Mouse (Mus musculus) NIH3T3 (cell line): ENCODE data around the gene Socs4.

Experiments used
- DNase-seq: peaks from one replicate; pipeline ENCODE4 v3.0.0-alpha.2; 2012; ENCODE audit warnings: low read depth

Socs4 gene

DNA sequence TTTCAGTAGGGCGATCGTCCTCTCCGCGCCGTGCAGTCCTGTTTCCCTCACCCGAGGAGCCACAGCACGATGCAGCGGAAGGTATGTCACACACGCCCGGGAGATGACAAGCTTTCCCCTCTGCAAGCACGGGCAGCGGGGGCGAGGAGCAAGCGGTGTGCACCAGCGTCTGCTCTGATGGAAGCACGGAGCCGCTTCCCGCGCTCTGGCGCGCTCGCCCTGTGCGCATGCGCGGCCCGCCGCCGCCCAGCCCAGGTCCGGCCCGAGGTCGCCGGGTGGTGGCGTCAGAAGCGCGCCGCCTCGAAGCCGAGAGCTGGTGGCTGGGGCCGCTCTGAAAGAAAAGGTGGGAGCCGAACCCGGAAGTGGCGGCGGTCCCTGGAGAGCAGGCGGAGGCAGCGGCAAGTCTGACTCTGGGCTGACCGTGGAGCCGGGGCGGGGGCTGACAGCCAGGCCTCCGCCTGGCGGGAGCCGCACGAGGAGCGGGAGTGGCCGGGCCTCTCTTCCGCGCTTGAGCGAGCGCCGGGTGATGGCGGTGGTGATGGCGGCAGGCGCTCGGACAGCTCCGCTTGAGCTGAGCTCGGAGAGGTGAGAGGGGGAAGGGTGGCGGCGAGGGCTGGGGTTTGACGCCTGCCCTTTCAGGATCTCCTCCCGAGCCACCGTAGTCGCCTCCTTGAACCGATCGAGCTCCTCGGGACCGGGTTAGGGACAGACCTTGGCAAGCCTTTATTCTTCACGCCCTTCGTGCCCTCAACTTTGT is at the start of gene Socs4, which contains the start of gene Wdhd1:
Socs4 (plus strand) TSS at position 295 of the 757 bp plus-strand sequence.
Wdhd1 (minus strand) TSS at position 221 of the 757 bp plus-strand sequence.
- peak; percentile 96 for DNase-seq

DNA sequence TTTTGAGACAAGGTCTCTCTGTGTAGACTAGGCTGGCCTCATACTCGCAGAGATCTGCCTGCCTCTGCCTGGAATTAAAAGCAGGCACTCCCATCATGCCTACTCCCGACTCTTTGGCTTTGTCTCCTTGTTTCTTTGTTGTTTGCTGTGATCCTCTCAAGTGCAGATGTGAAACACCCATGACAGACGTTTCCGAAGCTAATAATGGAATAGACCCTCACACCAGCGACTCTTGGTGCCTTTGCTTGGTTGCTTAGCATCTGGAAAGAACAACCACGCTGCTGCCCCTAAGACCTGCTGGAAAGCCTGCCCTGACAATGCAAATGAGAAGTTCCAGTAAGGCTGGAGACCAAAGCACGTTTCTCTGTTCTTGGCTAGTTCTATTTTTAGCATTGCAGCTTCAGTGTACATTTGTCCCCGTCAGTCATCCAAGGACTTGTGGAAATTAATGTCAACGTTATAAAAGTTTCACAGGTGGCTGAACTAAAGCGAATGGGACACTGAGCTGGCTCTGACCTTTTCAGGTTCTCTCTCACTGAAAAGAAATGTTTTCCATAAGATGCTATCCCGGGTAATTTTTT is 46.8 kb upstream of the Socs4 start:
- DNase-seq = no peak

DNA sequence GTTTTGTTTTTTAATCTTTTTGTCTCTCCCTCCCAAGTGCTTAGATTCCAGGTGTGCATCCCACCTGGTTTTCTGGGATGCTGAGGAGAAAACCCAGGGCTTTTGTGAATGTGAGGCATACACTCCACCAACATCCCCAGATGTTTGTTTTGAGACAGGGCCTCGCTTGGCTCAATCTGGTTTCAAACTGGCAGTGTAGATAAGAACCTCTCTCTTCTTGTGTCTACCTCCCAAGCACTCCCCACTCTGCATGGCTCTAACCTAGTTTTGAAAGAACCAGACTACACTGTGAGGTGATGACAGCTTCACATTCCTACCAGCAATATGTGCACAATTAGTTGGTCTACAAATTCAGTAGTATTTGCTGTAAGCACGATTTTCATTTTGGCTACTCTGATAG is 43.1 kb upstream of the Socs4 start:
- DNase-seq = no peak

DNA sequence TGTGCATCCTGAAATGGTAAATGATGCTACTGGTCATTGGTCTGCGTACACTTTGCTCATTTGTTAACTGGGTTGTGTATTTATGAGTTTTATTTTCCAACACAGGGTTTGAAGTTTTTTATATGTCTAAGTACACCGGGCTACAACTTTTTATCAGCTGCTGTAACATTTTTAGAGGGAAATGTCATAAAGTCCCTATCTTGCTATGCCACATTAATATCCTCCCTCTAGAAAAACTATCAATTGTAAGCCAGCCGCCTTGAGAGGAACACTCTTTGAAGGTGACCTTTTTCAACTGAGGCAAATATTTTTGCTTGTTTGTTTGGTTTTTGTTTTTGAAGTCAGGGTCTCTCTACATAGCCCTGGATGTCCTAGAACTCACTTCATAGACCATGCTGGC is 42.7 kb upstream of the Socs4 start:
- DNase-seq = no peak

DNA sequence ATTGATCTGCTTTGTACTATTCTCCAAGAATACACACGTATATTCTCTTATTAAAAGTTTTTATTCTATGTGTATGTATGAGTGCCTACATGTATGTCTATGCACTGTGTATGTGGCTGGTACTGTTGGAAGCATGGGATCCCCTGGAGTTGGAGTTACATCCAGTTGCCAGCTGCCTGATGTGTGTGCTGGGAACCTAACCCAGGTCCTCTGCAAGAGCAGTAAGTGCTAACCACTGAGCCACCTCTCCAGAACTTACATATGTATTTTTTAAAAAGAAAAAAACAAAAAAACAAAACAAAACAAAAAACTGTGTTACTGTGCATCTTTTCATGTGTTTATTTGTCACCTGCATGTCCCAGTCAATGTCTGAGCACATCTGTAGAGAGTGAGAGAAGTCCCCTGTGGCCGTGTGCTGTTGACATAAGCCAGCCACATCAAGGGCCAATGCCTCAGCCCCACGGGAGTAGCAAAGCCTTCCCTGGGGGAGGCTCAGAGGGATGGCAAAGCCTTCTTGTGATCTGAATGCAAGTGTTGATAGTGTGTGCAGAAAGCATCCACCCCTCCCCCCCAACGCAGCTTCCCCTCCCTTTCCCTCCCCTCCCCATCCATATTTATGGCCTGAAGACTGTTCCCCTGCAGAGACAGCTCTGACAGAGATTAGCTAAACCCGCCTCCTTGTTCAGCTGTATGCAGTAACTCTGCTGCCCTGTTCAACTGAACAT is 42.0 kb upstream of the Socs4 start:
- no peak for DNase-seq

DNA sequence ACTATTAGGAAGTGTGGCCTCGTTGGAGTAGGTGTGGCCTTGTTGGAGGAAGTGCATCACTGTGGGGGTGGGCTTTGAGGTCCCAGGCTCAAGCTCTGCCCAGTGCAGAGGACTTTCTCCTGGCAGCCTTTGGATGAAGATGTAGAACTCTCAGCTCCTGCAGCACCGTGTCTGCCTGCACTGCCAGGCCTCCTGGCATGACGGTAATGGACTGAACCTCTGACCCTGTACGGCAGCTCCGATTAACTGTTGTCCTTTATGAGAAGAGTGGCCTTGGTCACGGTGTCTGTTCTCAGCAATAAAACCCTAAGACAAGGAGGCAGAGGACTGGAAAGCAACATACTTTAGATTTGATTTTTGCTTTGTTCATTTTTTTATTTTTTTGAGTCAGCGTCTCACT is 40.2 kb upstream of the Socs4 start:
- no peak for DNase-seq

DNA sequence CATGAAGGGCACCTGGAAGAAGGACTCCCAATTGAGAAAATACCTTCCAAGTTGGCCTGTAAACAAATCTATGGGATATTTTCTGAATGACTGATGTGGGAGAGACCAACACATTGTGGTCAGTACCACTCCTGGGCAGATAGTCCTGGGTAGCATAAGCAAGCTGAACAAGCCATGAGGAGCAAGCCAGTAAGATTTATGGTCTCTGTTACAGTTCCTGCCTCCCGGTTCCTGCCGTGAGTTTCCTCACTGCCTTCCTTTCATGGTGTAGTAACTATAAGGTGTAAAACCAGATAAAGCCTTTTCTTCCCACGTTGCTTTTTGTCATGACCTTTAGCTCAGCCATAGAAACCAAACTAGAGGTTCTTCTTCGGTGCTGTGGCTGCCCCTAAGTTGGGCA is 39.4 kb upstream of the Socs4 start:
- no peak for DNase-seq

DNA sequence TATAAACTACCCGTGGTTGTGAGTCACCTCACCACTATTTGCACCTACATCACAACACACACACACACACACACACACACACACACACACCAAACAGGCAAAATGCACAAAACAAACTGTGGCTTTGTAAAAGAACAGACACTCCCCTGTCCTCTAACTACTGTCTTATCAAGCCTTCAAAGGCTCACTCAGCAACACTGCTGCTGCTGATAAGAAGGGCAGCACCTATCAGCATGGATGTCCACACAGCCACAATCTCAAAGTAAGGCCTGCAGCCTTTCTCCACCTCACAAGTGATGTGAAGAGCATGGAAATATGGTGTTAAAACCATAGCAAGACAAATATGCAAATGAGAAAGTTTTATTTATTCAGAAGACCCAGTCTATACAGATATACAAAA is 36.1 kb upstream of the Socs4 start:
- DNase-seq = no peak

DNA sequence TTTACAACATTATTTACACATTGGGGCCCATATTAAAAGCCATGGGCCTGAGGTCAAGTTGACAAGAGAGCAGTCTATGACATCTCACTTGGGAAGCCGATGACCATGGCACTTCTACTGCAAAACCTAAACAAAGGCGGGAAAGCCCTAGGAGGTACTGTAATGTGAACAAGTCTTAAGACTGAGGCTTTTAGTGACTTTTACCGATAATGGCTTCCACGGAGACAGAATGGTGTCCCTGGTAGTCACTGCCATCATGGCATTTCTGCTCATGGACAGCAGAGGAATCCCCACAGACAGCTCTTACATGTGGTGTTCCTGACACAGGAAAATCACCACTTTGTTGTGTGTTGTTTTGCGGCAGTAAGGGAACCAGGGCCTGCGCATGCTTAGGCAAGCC is 35.7 kb upstream of the Socs4 start:
- no peak for DNase-seq

DNA sequence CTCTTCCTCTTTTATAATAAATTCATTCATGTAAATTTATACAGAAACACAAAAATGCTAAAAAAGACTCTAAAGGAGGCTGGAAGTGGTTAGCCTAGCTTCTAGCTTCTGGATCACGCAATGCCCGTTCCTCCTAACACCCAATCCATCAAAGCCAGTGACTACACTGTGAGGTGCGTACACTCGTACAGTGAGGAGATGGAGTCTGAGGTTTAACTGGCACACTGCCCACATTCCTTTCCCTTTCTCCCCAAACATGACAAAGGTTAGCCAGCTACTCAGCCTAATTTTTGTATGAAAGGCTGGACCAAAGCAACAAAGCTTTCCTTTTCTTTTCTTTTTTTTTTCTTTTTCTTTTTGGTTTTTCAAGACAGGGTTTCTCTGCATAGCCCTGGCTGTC is 34.0 kb upstream of the Socs4 start:
- DNase-seq = peak; percentile 92

DNA sequence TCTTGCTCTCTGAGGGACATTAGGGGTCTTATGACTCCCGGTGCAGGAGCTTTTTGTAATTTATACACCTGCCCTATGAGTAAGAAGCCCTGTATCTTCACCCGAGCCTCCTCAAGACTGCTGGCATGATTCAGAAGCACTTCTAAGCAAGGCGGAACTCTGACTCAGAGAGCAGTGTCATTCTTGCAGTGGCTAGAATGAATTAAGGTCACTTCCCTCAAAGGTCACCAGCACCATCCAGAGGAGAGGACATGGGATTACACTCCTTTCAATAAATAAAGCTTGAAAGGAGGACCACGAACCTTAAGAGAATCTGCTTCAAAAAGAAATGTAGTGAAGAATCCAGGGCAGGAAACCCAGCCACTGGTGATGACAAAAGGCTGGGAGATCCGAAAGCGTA is 26.9 kb upstream of the Socs4 start:
- DNase-seq = peak; percentile 70

DNA sequence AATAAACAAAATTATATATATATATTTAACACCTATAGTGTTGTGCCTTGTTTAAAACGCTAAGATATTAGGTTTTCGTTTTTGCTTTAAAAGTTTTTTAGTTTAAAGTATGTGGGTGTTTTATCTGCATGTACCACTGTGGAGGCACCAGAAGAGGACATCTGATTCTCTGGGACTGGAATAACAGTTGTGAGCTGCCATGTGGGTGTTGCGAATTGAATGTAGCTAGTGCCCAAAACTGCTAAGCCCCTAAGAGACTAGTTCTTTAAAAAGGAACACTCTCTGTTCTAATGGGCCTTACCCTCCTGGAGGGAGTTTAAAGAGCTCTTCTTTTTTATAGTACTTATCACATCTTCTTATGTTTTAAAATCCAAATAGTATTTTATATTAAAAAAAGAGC is 11.9 kb upstream of the Socs4 start:
- DNase-seq = no peak

DNA sequence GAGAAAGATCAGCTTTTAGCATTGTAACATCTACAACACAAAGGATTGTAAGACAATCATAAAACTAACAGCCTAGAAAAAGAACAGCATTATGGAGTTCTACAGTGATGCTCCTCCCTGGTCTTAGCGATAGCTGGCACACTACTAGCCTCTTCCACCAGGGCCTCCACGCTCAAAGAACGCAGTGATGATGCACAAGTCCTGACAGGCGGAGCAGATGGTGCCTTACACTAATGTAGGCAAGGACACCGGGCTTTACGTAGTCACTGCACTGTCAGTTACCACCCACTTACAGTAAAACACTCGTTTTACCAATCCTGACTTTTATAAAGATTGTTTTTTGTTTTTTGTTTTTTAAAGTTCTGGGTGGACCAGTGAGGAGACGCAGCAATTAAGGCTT is 10.9 kb upstream of the Socs4 start:
- no peak for DNase-seq

DNA sequence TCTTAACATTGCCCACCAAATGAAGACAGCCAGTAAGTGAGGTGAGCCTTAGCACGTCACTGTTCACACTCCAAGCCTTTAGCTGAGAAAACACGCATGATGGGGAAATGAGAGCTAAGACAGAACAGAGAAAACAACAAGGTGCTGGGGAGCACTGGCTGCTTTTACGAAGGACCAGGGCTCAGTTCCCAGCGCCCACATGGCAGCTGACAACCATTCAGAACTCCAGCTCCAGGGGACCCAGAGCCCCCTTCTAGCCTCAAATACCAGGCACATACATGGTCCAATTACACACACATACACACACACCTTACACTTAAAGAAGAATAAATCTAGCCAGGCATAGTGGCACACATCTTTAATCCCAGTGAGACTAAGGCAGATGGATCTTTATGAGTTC is 7.7 kb upstream of the Socs4 start:
- no peak for DNase-seq

DNA sequence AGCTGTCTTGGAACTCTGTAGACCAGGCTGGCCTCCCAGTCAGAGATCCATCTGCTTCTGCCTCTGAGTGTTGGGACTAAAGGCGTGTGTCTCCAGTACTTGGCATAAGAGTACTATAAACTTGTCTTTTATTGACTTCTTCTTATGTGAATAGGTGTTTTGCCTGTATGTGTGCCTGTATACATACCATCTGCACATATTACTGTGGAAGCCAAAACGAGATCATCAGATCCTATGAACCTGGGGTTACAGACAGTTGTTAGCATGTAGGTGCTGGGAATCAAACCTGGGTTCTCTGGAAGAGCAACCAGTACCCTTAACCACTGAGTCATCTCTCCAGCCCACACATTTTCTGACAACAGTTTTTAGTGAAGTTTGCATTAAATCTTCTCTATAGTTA is 7.0 kb upstream of the Socs4 start:
- DNase-seq = no peak

DNA sequence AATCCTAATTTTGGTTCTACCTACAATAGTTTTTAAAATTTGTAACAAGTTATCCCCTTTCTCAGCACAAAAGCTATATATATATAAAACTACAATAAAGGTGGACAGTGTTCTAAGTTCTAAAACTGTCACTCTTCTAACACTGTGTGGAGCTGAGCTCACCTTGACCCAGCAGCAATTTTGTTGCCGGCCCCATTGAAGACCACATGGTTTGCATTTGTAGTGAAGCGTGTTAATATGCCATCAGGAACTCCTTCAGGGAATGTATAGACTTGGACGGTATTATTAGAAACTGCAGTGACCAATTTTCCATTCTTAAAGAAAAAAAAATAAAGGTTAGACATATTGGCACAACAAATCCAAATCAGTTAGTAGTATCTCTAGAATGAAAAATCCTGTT is 3.0 kb upstream of the Socs4 start:
- DNase-seq = no peak

DNA sequence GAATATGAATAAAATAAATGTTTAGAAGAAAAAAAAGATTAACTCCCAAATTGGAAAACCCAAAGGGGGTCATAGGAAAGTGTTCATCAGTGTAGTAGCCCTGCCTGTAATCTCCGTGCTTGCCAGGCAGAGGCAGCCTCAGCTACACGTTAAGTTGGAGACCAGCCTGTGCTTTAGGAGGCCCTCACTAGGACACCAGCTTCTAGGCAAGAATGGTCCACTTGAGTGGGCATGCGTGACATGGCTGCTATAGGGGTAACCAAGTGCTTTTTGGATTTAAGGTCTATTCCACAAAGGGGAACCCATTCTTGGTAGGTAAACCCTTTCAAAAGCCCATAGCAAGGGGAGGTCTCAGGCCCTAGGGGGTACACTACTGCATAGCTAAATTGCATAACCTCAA is 1.3 kb upstream of the Socs4 start:
- peak; percentile 62 for DNase-seq

DNA sequence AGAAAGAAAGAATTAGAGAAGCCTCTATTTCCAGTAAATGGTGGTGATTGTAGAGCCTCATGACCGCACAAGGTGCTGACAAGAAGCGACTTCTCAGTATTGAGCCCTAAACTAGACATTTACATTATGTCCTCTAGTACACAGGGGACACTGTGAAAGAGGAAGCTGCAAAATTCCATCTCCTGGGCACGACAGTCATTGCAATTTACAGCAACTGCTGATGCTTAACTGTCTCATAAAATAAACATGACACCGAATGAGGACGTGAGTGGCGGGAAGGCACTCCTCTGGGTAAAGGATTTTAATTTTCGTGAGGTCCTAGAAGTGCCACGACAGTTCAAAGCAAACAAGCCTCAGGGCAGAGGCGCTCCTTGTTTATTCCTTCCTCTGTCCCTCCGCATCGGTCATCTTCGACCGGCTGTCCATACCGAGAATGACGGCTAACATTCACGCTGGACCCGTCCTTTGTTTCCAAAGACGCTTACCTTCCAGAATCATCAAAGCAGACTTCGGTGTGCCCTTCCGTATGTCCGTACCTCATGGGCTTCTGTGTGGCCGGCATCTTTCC is 611 bp upstream of the Socs4 start:
- no peak for DNase-seq

DNA sequence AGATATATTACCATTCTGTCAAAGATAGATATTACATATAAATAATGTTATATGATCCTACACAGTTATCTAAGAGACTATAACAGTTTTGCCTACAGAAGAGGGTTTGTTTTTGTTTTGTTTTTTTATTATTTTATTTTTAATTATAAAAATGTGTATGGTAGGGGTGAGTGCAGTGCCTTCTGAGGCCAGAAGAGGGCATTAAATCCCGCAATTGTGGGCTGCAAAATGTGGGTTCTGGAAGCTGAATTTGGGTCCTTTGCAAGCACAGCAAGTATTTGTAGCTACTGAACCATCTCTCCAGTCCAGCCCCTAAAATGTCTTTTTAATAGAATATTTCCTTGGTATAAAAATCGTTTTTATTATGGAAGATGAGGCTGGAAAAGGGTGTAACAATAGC is 2.3 kb downstream of the Socs4 start:
- peak; percentile 5 for DNase-seq

DNA sequence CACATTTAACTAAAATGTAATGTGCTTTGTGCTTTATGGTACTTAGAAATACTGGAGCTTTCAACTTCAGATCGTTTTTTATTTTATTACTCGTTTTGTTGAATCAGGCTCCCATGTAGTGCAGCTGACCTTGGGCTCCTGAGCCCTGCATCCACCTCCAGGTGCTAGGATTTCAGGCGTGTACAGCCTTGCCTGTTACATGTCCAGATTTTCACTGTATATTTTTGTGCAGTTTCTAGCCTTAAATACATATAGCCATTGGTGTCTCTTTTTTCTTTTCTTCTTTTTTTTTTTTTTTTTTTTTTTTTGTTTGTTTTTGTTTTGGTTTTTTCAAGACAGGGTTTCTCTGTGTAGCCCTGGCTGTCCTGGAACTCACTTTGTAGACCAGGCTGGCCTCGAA is 4.8 kb downstream of the Socs4 start:
- no peak for DNase-seq

DNA sequence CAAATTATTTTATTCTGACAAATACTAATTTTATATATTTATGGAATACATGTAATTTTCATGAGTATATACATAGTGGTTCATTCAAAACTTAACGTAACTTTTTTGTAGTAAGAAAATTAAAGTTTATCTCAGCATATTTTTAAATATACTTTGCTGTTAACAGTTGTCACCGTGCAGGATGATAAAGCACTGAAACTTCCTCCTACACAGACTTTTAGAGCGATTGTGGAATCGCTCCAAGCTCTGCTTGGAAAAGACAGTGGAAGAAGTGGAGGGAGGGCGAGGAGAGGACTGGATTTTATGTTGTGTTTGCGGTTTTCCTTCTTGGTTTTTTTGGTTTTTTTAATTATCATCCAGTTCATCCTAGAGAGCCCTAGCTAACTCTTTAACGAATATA is 6.8 kb downstream of the Socs4 start:
- DNase-seq = no peak

DNA sequence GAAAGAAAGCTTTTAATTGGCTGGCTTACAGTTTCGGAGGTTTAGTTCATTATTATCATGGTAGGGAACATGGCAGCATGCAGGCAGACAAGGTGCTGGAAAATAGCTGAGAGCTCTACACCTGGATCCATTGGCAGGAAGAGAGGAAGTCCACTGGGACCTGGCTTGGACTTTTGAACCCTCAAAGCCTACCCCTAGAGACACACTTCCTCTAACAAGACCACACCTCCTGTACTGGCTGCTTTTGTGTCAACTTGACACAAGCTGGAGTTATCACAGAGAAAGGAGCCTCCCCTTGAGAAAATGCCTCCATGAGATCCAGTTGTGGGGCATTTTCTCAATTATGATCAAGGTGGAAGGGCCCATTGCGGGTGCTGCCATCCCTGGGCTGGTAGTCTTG is 8.5 kb downstream of the Socs4 start:
- DNase-seq = no peak

DNA sequence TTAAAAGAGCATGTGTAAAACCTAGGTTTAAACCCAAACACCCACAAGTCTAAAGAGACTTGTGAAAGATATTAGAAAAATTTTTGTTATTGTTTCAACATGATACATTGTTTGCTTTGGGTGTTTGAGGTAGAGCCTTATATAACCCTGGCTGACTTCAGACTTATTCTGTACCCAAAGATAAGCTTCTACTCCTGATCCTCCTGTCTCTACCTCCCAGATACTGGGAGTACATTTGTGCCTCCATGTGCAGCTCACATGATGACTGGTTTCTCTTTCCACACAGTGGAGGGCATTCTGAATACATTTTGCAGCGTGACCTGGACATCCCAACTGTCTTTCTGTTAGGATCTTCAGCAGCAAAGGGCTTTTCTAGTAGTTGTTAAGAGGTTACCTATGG is 9.5 kb downstream of the Socs4 start:
- DNase-seq = no peak
